Mouse (Mus musculus) thymus, postnatal 10 days (tissue): Measurements from ENCODE around the gene Cxcl12.
A peak's percentile ranks its signal among the peaks of the same experiment; 100 is the strongest.

Experiments used
- DNase-seq, 2 experiments: peaks; one replicate each; pipeline ENCODE4 v3.0.0; 2021; ENCODE audit warnings: low spot score in 2 of 2

Cxcl12 gene

DNA sequence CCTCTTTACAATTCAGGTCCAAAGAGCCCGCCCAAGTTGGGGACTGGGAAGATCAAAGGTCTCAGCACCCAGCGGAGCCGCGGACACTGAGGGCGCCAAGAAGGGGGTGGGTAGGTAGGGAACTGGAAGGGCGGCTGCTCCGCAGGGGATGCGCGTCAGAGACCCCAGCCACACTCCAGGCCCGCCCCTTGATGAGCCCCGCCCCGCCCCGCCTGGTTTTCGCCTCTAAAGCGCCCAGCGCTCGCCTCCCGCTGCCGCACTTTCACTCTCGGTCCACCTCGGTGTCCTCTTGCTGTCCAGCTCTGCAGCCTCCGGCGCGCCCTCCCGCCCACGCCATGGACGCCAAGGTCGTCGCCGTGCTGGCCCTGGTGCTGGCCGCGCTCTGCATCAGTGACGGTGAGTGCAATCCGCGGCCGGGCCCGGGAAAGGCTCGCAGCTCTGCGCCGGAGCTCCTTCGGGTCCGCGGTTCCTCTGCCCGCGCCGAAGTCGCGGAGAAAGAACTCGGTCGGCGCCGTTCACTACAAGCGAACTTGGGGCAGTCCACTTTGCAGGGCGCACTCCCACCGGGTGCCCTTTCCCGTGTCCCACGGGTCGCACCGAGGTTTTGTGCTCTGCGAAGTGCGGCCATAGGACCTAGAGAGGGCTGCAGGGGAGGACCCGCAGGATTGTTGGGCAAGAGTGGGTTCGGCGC lies at the start of gene Cxcl12:
TSS of gene Cxcl12 (plus strand) at position 215 of the 691 bp plus-strand sequence.
- DNase-seq: no peak

DNA sequence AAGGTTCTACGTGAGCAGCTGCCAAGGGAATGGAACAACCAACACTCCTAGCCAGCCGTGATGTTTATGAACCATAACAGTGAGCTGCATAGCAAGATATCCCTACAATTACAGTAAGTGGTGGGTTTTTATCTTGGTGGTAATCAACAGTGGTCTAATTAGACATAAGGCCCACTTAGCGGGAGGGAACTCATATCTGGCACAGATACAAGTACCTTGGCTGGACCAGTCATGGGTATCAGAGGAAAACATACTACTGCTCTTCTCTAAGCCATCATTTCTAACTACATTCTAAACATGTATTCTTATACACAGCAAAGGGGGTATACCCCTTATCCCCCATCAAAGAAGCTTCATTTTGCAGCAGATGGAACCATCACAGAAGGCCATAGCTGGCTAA lies 46.3 kb upstream of the Cxcl12 start:
- DNase-seq: no peak

DNA sequence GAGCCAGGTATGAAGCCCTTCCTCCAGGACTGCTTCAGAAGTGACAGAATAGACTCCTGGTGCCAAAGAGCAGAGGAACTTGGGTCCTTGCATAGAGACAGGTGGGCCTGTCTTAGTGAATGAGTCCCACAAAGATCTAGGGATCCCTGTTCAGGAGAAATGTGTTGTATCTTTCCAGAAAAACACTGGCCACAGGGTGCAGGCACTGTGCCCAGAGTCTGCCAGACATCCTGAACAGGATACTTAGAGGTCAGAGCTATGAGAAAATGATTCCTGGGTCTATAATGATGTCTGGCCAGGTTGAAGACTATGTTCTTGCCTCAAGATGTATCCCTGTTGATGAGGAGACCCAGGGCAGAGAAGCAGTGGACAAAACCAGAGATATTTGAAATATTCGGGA lies 42.0 kb upstream of the Cxcl12 start:
- no peak for DNase-seq

DNA sequence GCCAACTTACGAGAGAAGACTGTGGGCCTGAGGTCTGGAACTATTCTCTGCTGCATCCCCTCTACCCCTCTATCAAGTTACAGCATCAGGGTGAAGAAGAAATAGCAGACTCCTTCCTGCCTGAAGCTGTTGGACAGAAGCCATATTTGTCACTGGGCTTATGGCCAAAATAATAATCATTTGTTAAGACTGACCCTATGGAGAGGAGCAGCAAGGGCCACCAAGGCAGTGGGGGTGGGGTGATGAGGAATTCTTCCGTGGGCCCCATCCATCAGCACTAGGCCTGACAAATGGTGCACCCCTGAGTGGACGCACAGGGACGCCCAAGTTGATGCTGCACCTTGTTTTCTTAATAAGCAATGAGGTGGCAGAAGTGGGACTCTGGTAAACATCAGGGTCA lies 38.9 kb upstream of the Cxcl12 start:
- DNase-seq: no peak

DNA sequence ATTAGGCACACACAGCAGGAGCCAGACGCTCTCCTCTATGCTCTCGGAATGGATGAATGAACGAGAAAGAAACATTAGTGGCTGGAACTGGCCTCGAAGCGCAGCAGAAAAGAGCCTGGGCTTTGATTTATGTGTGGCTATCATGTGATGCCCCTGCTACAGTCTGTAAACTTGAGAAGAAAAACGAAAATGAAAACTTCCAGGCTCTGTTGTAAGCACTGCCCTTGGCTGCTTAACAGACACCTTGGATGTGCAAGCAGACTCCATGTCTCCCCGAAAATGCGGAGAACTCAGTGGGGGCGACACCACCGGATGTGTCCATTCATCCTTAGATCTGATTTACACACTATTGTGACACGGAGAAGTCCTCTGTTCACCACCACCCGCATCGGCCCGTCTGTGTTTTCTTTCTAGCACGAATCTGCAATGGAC lies 37.6 kb upstream of the Cxcl12 start:
- no peak for DNase-seq

DNA sequence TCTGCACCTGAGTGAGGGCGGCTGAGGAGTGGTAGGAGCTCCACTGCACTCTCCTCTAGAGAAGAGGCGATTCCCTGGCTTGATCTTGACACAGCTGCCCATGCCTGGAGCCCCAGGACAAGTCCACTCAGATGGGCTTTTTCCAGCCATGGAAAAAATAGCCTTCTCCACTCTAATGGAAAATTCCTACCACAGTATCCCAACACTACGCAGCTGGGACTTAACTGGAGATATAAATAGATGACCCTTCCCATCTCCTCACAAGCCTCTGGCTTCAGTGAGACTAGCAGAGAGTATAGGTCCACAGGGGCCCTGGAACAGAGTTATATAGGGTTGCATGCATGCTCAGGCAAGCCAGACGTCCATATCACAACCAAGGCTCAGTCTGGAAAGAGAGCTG lies 33.8 kb upstream of the Cxcl12 start:
- no peak for DNase-seq

DNA sequence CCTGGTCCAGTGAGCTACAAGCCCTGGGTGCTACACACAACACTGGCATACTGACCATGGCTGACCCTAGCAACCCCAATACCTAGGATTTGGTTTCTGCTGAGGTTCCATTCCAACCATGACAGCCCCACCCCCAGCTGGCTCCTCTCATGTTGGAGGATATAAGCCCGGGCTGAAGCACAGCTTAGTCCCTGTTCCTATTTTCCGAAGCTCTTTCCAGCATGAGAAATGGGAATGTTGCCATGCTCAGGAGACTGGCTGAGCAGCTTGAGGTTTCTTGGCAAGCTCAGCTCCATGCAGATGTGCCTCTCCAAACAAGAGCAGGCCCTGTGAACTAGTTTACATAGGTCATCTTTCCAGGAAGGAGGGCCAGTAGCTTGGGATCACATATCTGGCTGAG lies 30.6 kb upstream of the Cxcl12 start:
- DNase-seq: no peak

DNA sequence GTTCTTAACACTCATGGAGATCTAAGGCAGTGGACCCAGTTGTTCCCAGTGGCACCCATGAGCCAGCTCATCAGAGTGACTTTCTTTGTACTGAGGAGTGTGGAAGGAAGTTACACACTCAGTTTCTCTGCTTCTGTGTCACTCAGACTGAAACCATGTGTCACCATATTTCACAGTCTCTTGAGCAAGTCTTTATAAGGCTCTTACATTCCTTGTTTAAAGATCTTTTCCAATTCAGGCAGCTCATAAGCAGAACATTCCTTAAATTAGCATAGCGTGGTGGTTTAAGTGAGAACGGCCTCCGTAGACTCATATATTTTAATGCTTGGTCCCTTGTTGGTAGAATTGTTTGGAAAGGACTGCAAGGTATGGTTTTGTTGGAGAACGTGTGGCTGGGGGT lies 27.4 kb upstream of the Cxcl12 start:
- DNase-seq: no peak

DNA sequence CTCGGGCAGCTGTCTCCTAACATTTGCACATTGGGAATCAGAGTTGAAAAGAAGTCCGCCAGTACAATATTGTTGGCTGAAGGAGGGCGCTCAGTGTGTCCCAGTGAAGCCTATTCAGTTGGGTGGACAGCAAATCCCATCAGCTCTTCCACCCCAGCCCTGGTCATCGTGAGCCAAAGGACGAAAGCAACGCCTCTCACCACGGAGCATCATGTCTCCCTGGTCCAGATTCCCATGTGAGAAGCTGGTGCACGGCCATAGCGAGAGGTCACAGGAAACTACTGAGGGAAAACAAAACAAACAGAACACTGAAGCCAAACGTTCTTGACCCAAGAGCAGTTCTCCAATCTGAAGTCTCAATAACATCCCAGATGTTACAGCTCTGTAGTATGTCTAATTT lies 21.4 kb upstream of the Cxcl12 start:
- no peak for DNase-seq

DNA sequence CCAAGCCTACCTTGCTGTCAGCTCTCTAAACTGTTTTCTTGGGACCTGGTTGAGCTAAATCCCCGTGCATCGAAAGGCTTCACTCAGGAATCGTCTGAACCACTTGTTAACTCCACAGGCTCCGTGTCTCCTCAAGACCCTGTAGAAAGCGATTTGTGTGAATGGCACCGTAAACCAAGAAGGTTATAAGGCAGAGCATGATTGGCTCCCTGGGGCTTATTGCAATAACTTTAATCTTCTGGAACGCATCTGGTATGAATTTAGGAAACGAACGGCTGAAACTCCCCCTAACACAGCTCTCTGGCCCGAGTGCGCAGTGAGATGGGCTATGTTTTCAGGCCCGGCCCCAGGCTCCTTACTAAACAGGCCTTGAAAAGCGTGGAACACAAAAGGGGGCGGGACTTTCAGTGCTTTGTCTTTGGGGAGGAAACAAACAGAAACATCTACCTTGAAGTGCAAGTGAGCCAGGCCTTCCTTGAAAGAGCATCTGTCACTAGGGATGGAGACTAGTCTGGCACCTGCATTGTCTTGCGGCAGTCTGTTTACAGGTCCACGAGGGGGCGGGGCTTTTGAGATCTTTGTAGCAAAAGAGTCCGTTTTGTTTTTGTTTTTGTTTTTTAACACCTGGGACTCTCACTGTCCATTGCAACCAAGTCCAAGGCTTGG lies 16.7 kb upstream of the Cxcl12 start:
- no peak for DNase-seq

DNA sequence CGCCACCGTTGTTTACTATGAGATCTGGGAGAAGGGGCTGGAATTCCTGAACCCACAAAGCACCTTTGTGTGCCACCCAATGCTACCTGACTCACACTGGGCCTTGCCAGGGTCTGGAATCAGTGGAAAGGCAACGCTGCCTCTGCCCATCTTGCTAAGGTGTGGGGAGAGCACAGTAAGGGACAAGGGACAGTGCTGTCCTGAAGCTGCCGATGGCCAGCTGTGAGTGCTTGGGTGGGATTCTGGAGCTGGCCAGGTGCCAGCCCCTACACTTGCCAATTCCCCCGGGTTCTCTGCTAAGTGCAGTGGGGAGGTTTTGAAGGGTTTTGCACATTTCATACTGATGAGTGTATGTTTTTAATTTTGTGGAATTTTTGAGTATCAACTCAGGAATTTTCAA lies 15.3 kb upstream of the Cxcl12 start:
- DNase-seq: no peak

DNA sequence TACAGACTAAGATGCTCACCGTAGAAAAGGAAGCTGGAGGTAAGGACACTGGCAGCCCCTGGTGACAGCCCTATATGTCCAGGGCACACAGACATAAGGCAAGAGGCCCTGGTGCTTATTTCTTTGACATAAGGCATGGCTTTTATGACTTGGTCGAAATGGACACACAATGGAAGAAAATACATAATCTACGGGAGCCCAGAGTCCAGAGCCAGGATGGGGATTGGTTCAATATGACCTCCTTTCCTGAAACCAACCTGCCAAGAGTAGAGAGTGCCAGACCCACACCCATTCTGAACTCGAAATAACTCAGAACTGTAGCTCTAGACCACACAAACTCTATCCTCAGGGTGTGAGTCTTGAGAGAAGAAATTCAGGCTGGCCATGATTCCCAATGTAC lies 11.5 kb upstream of the Cxcl12 start:
- DNase-seq: no peak

DNA sequence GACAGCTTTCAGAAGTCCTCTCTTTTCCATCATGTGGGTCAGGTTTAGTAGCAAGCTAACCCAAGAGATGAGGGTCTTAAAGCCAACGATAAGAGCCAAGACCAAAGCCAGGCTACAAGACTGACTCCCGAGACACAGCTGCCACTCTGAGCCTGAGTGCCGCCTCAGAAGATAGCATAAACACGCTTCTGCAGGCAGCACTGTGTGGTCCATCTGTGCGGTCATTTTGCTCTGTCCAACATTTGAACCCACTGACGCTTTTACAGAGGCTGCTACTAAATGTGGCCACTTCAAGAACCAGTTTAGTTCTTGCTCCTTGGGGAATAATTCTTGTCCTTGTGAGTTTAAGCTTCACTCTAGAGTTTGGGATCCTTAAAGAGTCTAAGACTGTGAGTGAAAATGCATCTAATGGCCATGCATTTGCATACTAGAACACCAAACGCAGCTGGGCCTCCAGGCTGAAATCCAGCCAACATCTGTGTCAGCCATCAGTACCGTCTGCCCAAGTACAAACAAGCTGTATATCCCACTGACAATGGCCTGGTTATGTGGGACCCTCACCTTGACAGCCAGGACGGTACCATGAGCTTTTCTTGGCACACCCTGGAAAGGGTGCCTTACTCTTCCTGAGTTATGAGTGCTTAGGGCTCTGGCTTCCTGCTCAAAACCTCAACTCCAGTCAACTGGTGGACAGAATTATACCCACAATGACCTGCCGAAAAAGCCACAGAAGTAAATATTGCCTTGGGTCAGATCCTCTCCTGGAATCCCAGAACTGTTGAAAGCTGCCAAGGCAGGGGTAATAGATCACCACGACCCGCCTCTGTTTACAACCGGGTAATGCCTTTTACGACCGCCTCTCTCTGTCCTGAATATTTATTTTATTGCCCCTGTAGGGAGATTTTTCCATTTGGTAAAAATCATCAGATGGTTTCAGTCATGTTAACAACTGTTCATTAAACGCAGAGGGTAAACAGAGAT lies 8.3 kb upstream of the Cxcl12 start:
- DNase-seq: no peak

DNA sequence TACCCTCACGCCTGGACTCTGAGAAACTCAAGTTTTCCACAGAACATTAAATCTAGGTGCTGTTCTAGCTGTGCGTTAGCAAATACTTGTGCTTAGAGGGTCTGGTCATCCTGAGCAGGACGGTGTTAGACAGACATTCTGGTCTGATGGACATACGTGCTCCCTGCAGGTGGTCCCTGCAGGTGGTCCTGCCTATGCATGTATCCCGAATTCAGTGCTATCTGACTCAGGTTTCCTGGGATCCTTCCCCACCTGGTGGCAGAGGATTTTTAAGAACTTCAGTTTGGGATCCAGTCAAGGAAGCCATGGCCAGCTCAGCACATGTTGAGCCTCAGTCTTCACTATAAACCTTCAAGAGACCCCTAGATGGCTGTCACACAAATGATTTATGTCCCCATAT lies 4.8 kb upstream of the Cxcl12 start:
- no peak for DNase-seq

DNA sequence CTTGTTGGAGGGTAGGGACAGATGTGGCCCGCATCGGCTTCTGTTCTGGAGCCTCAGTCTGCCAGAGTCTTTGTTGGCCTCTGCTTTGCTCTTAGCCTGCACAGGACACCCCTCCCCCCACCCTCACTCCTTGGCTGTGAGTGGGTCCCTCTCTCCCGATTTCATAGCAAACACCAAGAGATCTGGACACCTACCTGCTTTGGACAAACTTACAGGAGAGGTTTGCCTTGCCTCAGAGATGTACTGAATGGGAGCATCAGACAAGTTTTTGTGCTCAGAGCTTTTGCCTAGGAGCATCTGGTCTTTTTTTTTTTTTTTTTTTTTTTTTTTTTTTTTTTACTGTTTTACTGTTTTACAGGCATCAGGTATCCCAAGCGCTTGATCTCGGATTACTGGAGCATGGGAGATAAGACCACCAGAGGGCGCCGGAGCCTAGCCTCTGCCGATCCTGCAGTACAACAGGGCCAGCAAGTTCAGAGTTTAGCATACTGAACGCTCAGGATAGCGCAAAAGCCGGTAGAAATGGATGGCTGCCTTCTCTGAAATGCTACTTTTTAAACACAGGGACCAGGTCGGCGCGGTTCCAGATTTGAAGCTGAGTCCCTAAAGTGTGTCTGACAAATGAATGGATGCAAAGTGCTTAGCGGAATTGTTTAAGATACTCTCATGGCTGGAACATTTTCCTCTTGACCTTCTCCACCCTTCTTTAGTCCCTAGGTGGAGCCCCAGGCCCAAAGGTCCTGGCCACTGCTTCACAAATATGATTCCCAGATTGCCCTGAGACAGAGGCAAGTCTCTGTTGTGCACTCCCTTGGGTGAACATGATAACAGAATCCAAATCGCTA lies 1.5 kb upstream of the Cxcl12 start:
- peak in 1 of 2 experiments; percentile 62 for DNase-seq

DNA sequence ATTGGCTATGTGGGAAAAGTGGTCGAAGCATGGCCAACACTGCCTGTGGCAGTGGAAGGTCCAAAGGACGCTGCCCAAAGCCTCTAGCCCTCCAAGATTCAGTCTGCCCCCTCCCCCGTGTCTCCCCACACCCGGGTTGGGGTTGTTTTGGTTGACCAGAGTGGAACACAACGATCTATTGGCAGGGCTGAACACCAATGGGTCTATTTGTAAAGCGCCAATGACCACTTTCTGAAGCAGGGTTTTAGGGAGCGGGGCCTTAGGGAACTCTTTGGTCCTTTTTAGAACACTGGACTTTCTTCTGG lies 957 bp upstream of the Cxcl12 start:
- DNase-seq: no peak

DNA sequence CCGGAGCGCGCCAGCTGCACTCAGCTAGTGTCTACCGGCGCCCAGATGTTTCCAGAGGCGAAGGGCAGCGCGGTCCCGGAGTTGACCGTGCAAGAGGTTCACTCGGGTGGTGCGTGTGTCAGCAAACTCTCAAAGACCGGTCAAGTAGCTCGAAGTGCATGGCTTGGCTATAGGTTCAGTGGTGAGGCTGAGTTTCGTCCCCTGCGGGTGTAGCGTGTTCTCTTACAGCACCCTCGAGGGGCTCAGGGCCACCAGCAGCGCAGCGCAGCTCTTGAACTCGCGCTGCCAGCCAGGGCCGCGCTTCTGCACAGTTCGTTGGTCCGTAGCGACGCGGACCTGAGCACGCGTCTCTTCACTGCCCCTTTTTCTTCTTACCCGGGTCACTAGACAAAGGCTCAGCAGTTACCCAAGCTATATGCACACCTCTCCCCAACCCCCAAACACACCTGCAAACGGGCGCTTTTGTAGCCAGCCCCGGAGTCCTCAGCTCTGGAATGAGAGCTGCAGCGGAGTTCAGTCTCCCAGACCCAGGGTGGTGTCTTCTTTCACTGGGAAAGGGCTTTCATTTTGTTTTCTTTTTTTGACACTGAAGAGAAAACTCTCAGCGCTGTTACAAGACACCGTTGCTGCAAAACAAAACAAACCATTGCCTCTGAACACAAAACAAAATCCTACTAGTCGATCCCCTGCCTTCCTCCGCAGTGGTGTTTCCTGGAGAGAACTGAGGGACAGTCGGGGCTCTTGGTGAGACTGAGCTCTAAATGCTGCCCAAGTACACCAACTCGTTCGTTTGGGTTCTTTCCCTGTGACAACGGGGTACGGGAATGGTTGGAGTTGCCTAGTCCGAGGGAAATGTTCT lies 945 bp downstream of the Cxcl12 start:
- DNase-seq: no peak

DNA sequence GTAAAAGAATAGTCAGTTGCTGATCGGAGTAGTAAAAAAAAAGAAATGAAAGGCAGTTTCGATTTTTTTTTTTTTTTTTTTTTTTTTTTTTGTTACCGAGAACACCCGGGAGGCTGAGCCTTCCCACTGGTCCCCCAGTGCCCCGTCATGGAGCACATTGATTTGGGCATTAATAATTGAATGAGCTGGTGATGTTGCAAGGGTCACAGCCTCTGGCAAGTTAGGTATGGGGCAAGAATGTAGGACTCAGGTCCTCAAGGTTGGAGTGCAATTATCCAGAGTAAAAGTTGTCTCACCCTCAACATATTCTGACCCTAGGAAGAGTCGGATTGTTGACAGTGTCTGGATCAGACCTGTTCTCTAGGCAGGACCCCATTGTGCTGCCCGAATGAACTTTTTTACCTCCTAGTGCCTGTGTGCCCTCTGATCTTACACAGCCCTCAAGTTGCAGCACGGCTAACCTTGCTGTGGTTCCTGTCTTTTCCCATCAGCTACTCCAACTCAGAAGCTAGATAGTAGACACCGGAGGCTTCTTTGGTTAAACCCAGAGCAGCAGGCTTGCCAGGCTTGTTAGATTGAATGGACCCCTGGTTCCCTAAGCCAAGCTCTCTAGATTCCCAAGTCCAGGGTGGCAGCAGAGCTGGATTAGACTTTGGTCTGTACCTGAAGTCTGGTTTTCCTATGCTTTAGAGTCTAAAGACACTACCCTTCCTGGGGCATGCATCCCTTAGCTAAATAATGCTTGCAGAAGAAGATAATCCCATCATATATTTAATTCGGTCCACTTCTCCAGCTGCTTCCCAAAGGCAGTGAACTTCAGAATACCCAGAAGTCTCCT lies 1.8 kb downstream of the Cxcl12 start:
- no peak for DNase-seq

DNA sequence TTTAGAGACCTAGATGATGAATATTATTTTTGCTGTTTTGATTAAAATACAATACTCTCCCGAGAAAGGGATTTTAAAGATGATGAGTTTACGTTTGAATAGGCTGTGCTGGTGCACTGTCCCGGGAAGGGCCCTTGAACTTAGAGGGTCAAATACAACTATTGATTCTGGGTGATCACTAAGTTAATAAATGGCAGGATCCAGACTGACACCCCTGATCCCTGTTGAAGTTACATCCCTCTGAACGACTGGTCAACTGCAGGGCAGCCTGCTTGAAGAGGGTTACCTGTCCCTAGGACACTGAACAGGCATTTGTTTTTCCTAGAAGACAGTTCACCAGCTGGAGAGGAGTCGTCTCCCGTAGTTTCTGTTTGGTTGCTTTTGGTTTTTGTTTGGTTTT lies 4.0 kb downstream of the Cxcl12 start:
- DNase-seq: no peak

DNA sequence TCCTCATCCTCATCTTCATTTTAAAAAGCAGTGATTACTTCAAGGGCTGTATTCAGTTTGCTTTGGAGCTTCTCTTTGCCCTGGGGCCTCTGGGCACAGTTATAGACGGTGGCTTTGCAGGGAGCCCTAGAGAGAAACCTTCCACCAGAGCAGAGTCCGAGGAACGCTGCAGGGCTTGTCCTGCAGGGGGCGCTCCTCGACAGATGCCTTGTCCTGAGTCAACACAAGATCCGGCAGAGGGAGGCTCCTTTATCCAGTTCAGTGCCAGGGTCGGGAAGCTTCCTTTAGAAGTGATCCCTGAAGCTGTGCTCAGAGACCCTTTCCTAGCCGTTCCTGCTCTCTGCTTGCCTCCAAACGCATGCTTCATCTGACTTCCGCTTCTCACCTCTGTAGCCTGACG lies 5.5 kb downstream of the Cxcl12 start:
- peak in 1 of 2 experiments; percentile 35 for DNase-seq
